Mouse (Mus musculus): ENCODE data around the gene Zmym3.

The Zmym3 gene

DNA sequence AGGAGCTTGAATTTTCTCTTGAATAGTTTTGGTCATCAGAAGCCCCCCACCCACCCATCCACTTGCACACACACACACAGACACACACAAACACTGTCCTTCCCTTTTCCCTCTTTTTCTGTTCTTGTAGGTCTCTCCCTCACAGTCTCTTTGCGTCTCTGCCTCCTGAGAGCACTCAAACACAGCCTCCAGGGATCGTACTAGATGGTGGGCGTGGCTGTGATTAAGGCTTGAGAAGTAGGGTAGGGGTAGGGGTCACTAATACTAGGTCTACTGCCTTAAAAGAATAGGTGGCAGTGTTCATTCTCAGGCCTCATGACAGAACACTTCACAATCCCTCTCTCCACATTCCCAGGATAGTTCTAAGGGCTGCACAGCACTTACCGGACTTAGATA is at the start of gene Zmym3:
Gene Zmym3 (minus strand): TSS at position 150 of the 396 bp plus-strand sequence.
- peak in 1 of 2 experiments; percentile 17 for DNase-seq

DNA sequence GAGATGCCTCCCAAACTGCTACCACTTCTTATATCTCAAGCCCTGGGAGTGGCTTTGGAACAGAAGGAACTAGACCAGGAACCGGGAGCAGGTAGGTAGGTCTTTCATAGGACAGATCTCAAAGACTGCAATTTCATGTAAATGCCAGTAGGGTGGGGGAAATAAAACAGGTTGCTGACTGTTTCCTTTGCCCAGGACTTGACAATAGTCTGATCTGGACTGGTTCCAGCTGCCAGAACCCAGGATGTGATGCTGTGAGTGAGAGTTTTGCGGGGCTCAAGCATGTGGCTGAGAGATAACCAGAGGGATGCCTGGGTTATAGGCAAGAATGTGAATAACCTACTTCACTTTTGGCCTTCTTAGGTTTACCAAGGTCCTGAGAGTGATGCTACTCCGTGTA is 30.9 kb upstream of the Zmym3 start:
- no peak for DNase-seq

GRCm38 (mm10) chrX:101451147-101451546 is 30.5 kb upstream of the Zmym3 start:
- no peak for DNase-seq

DNA sequence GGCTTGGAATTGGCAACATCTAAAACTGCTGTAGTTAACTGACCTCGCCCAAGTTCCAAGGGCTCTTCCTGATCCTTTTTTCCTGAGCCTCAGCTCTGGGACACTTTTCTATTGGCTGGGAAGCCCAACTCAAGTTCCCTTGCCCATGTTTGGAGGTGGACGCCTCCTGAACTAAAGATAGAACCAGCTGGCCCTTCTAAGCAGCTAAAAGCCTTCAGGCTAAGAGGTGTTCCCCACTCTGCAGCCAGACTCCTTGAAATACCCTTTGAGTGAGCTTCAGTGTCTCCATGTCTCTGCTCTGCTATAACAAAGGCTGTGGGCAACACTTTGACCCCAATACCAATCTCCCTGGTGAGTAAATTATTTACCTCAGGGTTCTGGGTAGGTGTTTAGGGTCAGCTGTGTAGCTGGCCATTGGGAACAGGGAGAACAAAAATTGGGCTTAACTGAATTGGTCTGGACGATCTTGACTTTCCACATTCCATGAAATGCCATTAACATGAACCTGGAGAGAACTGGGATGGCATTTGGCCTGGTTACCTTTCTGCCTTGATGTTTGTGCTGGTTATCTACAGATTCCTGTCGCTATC is 28.3 kb upstream of the Zmym3 start, which contains the start of gene Itgb1bp2:
Gene Itgb1bp2 (plus strand): TSS at position 203 of the 590 bp plus-strand sequence.
- peak; percentile 5 to 11 for DNase-seq

DNA sequence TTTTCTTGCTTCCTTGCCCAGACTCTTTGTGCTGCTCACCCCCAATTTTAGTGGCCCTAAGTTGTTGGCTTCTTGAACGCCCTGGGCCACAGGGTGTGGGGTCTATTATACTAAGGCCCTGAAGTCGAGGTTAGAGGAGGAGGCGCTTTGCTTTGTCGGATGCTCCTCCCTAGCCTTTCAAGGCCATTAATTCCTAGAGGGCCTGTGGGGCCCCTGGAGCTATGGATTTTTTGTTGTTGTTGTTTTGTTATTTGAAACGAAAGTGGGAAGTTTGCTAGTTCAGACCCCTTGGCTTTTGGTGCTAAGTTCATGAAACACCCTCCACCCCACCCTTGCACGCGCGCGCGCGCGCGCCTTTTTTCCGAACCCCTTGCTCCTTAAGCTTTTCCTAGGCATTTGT is 9.3 kb upstream of the Zmym3 start:
- peak in 1 of 2 experiments; percentile 7 for DNase-seq

GRCm38 (mm10) chrX:101429142-101429949 is 8.7 kb upstream of the Zmym3 start, which contains the start of gene Nono:
Gene Nono, plus strand, starts transcription at chrX:101429318.
- peak; percentile 87 to 90 for DNase-seq

- no peak for DNase-seq
Observed at GRCm38 (mm10) chrX:101428785-101429141, 8.1 kb upstream of the Zmym3 start.

GRCm38 (mm10) chrX:101427774-101428173 is 7.1 kb upstream of the Zmym3 start:
- DNase-seq: peak in 1 of 2 experiments; percentile 34

- no peak for DNase-seq
Observed at GRCm38 (mm10) chrX:101423462-101423861, 2.8 kb upstream of the Zmym3 start.

DNA sequence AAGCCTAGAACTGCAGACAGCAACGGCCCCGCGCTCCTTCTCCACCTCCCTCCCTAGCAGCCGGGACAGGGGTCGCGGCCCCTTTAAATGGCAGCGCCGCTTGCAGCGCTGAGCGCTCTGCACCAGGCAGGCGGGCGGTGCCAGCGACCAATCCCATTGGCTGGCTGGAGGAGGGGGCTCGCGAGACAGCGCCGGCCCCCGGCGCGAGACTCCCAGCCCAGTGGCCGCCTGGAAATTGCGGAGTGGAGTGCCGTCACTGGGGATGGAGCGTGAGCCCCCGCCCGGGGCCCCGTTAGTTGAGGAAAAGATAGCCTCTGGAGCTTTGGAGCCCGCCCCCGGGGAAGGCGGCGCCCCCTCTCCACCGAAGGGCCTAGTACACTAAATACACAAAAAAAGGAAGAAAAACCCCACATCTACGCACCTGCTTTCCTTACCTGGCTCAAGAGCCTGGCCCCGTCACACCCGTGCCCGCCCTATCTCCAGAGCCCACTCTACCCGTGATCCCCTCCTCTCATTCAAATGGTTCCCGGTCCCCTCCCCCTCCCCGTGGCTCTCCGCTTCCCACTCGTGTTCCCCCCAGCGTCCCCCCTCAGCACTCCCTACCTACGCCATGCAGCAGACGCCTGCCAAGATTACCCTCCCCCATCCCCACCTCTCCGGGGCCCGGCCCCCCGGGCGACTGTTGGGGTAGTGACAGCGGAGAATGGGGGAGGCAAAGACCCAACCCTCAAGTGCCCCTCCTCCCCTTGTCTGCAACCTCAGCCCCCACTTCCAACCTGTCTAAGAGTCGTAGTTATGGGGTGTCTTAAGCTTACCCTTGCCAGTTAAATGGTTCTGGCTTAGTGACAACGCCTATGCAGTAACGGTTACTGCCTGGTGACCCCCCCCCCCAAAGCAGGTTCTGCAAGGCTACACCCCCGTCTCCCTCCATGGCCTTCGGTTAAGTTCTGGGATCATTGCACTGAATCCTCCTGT is 637 bp downstream of the Zmym3 start:
- DNase-seq: peak; percentile 86 to 89

- DNase-seq: peak; percentile 31 to 63
Observed at GRCm38 (mm10) chrX:101418946-101419724, 1.5 kb downstream of the Zmym3 start.

GRCm38 (mm10) chrX:101396459-101396858 is 24.2 kb downstream of the Zmym3 start:
- no peak for DNase-seq

DNA sequence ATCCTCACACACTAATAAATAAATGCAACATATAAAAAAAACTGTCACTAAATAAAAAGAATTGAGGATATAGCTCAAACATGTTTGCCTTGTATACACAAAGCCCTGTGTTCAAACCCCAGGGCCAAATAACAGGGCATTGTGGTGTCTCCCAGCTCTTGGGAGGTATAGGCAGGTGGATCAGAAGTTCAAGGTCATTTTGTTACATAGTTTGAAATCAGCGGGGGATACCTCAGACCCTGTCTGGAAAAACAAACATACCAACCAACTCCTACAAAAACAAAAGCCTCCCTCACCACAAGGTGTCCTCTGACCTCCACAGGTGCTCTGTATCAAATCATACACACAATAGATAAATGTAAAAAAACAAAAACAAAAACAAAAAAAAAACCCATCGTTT is 26.3 kb downstream of the Zmym3 start:
- no peak for DNase-seq

- DNase-seq: no peak
Observed at GRCm38 (mm10) chrX:101388866-101389537, 31.6 kb downstream of the Zmym3 start.

GRCm38 (mm10) chrX:101386222-101386621 is 34.4 kb downstream of the Zmym3 start:
- no peak for DNase-seq

DNA sequence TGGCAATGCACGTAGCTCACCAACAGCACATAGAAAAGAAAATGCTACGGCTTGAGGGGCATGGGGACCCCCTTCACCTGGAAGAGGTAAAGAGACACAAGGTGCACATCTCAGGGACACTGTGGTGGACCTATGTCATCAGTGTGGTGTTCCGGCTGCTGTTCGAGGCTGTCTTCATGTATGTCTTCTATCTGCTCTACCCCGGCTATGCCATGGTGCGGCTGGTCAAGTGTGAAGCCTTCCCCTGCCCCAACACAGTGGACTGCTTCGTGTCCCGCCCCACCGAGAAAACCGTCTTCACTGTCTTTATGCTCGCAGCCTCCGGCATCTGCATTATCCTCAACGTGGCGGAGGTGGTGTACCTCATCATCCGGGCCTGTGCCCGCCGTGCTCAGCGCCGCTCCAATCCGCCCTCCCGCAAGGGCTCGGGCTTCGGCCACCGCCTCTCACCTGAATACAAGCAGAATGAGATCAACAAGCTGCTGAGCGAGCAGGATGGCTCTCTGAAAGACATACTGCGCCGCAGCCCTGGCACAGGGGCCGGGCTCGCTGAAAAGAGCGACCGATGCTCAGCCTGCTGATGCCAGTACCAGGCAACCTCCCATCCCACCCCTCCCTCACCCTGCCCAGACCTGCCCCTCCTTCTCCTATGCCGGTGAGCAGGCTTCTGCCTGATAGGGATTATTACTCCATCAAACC is 36.1 kb downstream of the Zmym3 start:
- DNase-seq: no peak

GRCm38 (mm10) chrX:101383455-101383854 is 37.2 kb downstream of the Zmym3 start:
- no peak for DNase-seq

DNA sequence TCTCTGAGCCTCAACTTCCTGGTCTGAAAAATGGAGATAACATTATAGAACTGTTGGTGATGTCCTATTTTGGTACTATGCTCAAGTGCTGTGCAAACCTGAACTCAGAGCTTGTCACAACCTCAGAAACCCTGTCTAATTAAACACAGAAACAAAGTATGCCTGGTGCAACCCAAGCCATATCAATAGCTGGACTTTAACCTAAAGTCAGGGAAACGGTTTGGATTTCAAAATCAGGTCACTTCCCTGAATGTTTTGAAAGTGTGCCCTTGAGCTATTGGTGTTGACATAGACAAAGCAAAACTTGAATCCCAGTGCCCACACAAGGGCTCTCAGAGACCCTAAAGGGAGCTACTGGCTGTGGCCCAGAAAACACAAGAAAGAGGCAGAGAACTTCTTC is 40.9 kb downstream of the Zmym3 start:
- DNase-seq: peak; percentile 8 to 17

GRCm38 (mm10) chrX:101377076-101377475 is 43.6 kb downstream of the Zmym3 start:
- DNase-seq: peak; percentile 14 to 34

DNA sequence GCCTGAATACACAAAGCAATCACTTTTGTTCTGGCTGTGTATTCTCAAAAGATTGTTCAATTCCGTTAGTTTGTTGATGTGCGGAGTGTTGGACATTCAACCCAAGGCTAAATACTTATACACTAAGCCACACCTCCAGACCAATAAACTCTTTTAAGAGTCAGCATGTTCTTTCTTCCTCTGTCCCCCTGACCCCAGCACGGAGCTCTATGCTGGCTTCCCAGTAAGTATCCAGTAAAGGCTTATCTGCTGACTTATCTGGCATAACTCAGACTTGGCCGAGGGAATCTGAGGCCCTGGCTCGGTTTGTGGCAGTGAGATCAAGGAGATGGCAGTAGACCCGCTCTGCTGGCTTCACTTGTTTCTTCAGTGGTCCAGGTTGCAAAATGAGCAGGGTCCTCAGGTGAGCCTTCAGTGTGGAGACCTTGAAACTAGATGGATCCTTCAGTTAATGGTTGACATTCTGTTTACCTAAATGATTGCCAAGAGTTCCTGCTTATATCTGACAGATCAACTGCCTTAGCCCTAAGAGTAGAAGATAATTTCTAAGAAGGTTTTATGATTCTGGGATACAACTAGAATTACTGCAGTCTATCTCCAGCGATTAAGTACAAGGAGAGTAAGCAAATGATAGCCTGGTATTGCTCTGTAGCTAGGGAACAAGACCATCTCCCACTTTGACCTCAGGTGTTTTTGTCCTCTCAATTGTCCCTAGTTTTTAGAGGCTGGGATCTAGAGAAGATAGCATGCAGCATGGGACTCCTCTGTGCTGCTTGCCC is 44.3 kb downstream of the Zmym3 start, which contains the start of gene Gjb1:
Gene Gjb1 (plus strand): TSS at position 189 of the 779 bp plus-strand sequence.
- DNase-seq: no peak

Data from lung, adult 18-20 months (tissue).